Mouse (Mus musculus) kidney, adult 2 months (tissue): ENCODE results near the gene Gm45021. TPM values are rescaled to one million over a fixed set of nuclear protein-coding genes. Genes with fewer than 3 reads are reported as not detected.

ENCODE experiments used
- DNase-seq: peaks from one replicate; pipeline ENCODE4 v3.0.0; 2021
- H3K27ac ChIP-seq: fragments of 200-500 bp; 2 replicates; pipeline ENCODE4 v1.5.1; 2012; ENCODE audit warnings: low read depth, low read length, control low read depth, inconsistent platforms; ENCODE audit not compliant: insufficient read depth
- H3K27me3 ChIP-seq: fragments of 200-500 bp; replicated peaks from 2 replicates; pipeline ENCODE4 v1.6.1; 2012; ENCODE audit warnings: mild to moderate bottlenecking, moderate library complexity, low read length, inconsistent platforms; ENCODE audit not compliant: control insufficient read depth, insufficient read depth
- H3K36me3 ChIP-seq: fragments of 200-500 bp; 2 replicates; pipeline ENCODE4 v1.6.1; 2012; ENCODE audit warnings: mild to moderate bottlenecking, moderate library complexity, low read length, inconsistent platforms; ENCODE audit not compliant: control insufficient read depth, insufficient read depth
- H3K4me1 ChIP-seq: fragments of 200-500 bp; 2 replicates; pipeline ENCODE4 v1.6.1; 2011; ENCODE audit warnings: low read length; ENCODE audit not compliant: control insufficient read depth, insufficient read depth
- H3K4me3 ChIP-seq: fragments of 200-500 bp; 2 replicates; pipeline ENCODE4 v1.5.1; 2011; ENCODE audit warnings: mild to moderate bottlenecking, low read depth, low read length, control low read depth; ENCODE audit not compliant: insufficient read depth
- CTCF ChIP-seq: fragments of 200-500 bp; conservative IDR thresholded peaks from 2 replicates; pipeline ENCODE4 v1.5.1; 2011; ENCODE audit warnings: low read depth, mild to moderate bottlenecking, control low read depth, low read length, moderate library complexity, mixed read lengths; ENCODE audit not compliant: insufficient read depth, insufficient read length
- POLR2A ChIP-seq: fragments of 200-500 bp; IDR thresholded peaks from one replicate; pipeline ENCODE4 v1.6.1; 2011; ENCODE audit warnings: low read depth, low read length, control low read depth
- WGBS: fragments of 180-500 bp; shearing (Covaris S2); methylation state at CpG from one replicate; pipeline ENCODE4 v1.1.7; 2018; 5-methylcytosine and 5-hydroxymethylcytosine counted together
- polyA plus RNA-seq: library from polyadenylated mRNA; depleted of rRNA; stranded (reverse); fragments of >200 nt; gene quantifications from 2 replicates; pipeline ENCODE4 v1.2.3, GENCODE M21; 2012

Gm45021 gene
- polyA plus RNA-seq, 1 experiment: not detected

GRCm38 (mm10) chr6:48546858-48547257 lies 42.6 kb upstream of the Gm45021 start:
- Histone ChIP-seq H3K27me3 (no peaks in the 10 kb centered on the region), H3K4me3 (no peak overlapping the region), H3K36me3 (no peaks in the 10 kb centered on the region), H3K4me1 (no peaks in the 10 kb centered on the region; the same call in 1 of the 2 replicates), H3K27ac (no peak overlapping the region)
- DNase-seq: no peak
- WGBS: 61% methylated on average over 4 of the region's 4 CpGs
- TF ChIP-seq POLR2A: no peak
- TF ChIP-seq CTCF: no peak

- Histone ChIP-seq H3K36me3 (no peaks in the 10 kb centered on the region), H3K27ac (no peak overlapping the region), H3K4me3 (no peak overlapping the region), H3K27me3 (no peaks in the 10 kb centered on the region), H3K4me1 (no peaks in the 10 kb centered on the region)
- 76% methylated on average over 6 of the region's 6 CpGs for WGBS
- TF ChIP-seq CTCF (no peak), POLR2A (no peak)
- no peak for DNase-seq
Measured at GRCm38 (mm10) chr6:48548314-48548713, 41.1 kb upstream of the Gm45021 start.

- Histone ChIP-seq H3K36me3 (no peaks in the 10 kb centered on the region), H3K4me3 (no peak overlapping the region), H3K4me1 (peaks cover 13% of the 10 kb centered on the region), H3K27me3 (no peaks in the 10 kb centered on the region), H3K27ac (no peak overlapping the region)
- no peak for TF ChIP-seq CTCF
- TF ChIP-seq POLR2A: no peak
- 74% methylated on average over 4 of the region's 4 CpGs for WGBS
- DNase-seq: peak; percentile 45
Measured at GRCm38 (mm10) chr6:48552918-48553317, 36.5 kb upstream of the Gm45021 start.

- peak; percentile 20 for DNase-seq
- Histone ChIP-seq H3K27me3 (no peaks in the 10 kb centered on the region), H3K4me3 (peak overlapping the region; percentile 64; the same call in 1 of the 2 replicates), H3K4me1 (peaks cover 13% of the 10 kb centered on the region), H3K27ac (peak overlapping the region; percentile 99), H3K36me3 (no peaks in the 10 kb centered on the region)
- WGBS: 54% methylated on average over 4 of the region's 4 CpGs
- no peak for TF ChIP-seq CTCF
- no peak for TF ChIP-seq POLR2A
Measured at GRCm38 (mm10) chr6:48553819-48554218, 35.6 kb upstream of the Gm45021 start.

- Histone ChIP-seq H3K27ac (peak within 1 kb of the TSS; percentile 99), H3K36me3 (no peaks in the 10 kb centered on the region), H3K4me3 (peak within 1 kb of the TSS; percentile 64), H3K27me3 (no peaks in the 10 kb centered on the region), H3K4me1 (peaks cover 13% of the 10 kb centered on the region)
- under 1% methylated on average over 39 of the region's 39 CpGs for WGBS
- peak; percentile 99 for DNase-seq
- TF ChIP-seq POLR2A (peak; percentile 37), CTCF (no peak)
Measured at GRCm38 (mm10) chr6:48554280-48555103, 34.9 kb upstream of the Gm45021 start, which contains the start of gene Lrrc61. Gene Lrrc61, plus strand, starts transcription at chr6:48554796.

GRCm38 (mm10) chr6:48555104-48555890 lies 34.1 kb upstream of the Gm45021 start:
- DNase-seq: peak; percentile 88
- no peaks in the 10 kb centered on the region for H3K27me3 ChIP-seq

GRCm38 (mm10) chr6:48555956-48556355 lies 33.5 kb upstream of the Gm45021 start:
- no peaks in the 10 kb centered on the region for H3K36me3 ChIP-seq
- no peaks in the 10 kb centered on the region for H3K27me3 ChIP-seq
- peaks cover 13% of the 10 kb centered on the region for H3K4me1 ChIP-seq
- no peak for DNase-seq
- TF ChIP-seq CTCF (no peak), POLR2A (no peak)
- 95% methylated on average over 3 of the region's 3 CpGs for WGBS
- no peak overlapping the region for H3K4me3 ChIP-seq
- no peak overlapping the region for H3K27ac ChIP-seq

More at GRCm38 (mm10) chr6:48555104-48555890, 34.1 kb upstream of the Gm45021 start:
- WGBS: 22% methylated on average over 14 of the region's 14 CpGs
- peak overlapping the region; percentile 64 for H3K4me3 ChIP-seq
- no peaks in the 10 kb centered on the region for H3K36me3 ChIP-seq
- peaks cover 13% of the 10 kb centered on the region for H3K4me1 ChIP-seq
- peak overlapping the region; percentile 95 for H3K27ac ChIP-seq
- TF ChIP-seq POLR2A (no peak), CTCF (no peak)
